Mouse (Mus musculus): ENCODE measurements at regions not wholly inside any gene's neighbourhood (a gene's known extent, or its start where the extent isn't known, plus 50 kb on each side); places are given as distances from the start of the nearest gene placed in this dataset.

DNA sequence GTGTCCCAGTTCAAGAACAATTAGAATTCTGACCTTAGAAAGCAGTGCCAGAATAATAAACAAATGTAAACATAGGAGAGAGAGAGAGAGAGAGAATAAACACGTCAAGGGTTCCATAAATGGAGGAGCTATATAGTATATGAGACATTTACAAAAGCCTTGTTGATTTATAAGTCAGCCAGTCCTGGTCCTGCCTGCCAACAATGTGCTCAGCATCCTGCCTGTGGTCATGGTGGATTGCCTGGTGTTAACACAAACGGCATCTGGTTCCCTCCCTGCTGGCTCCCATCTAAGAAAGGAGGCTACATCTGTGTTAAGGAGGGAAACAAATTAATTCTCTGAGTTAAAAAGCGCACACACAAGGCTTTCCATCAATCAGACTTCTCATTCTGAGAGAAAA lies 133.5 kb upstream of the Hnrnpa3 start:
- H3K4me3 ChIP-seq (replicated peaks) = no peak overlapping the region
- no peaks in the 10 kb centered on the region for H3K36me3 ChIP-seq (ENCODE audit: control insufficient read depth)
- H3K9me3 ChIP-seq (ENCODE audit: control insufficient read depth, low read length) = no peaks in the 10 kb centered on the region
- H3K27me3 ChIP-seq (ENCODE audit: control insufficient read depth) = no peaks in the 10 kb centered on the region
- TF ChIP-seq TAL1 (IDR thresholded peaks at IDR 0.05; ENCODE audit: low read length) (no peak), GATA1 (IDR thresholded peaks at IDR 0.05; ENCODE audit: low read length) (no peak)
- H3K4me1 ChIP-seq (ENCODE audit: control insufficient read depth) = peaks cover 2% of the 10 kb centered on the region; the same call in 1 of the 2 replicates

DNA sequence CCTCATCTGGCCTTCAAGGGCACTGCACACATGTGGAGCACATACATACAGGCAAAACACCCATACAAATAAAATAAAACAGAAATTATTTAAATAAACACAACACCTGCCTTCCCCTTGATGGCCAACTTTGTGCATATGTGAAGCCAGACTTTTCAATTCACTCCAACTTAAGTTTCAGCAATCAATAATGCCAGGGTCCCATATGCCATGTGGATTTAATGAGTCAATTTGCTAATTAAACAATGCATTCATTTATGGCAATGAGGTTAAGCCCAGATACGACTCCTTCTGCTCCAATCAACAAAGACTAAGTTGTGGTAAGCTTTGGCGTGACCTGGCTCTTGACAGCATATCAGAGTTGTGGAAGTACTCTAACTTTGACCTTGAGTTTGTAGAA lies 130.4 kb upstream of the Hnrnpa3 start:
- H3K27me3 ChIP-seq (ENCODE audit: control insufficient read depth) = no peaks in the 10 kb centered on the region
- TF ChIP-seq GATA1 (IDR thresholded peaks at IDR 0.05; ENCODE audit: low read length) (no peak), TAL1 (IDR thresholded peaks at IDR 0.05; ENCODE audit: low read length) (no peak)
- H3K36me3 ChIP-seq (ENCODE audit: control insufficient read depth) = no peaks in the 10 kb centered on the region
- H3K9me3 ChIP-seq (ENCODE audit: control insufficient read depth, low read length) = no peaks in the 10 kb centered on the region
- H3K4me1 ChIP-seq (ENCODE audit: control insufficient read depth) = peaks cover 2% of the 10 kb centered on the region; the same call in 1 of the 2 replicates
- no peak overlapping the region for H3K4me3 ChIP-seq (replicated peaks)

DNA sequence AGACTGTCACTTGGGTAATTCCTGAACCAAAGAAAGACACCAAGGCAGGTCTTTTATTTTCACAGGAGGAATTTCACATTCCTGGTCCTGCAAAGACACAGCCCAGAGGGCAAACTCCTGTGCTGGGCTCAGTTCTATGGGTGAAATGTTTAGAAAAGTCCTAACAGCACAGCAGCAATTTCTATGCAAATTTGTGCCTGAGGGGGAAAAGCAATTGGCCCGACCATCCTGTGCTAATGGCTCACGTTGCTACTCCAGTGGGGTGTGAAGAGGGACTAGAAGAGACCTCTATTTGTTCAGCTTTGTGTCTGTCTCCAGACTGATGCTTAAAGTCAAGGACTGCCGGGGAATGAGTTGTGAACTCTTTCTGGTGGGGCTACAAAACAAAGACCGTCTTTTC lies 120.9 kb upstream of the Hnrnpa3 start:
- Histone ChIP-seq H3K9me3 (ENCODE audit: control insufficient read depth, low read length) (no peaks in the 10 kb centered on the region), H3K4me1 (ENCODE audit: control insufficient read depth) (no peaks in the 10 kb centered on the region), H3K27me3 (ENCODE audit: control insufficient read depth) (peaks cover 6% of the 10 kb centered on the region), H3K4me3 (replicated peaks) (no peak overlapping the region), H3K36me3 (ENCODE audit: control insufficient read depth) (no peaks in the 10 kb centered on the region)
- no peak for TF ChIP-seq GATA1 (IDR thresholded peaks at IDR 0.05; ENCODE audit: low read length)
- no peak for TF ChIP-seq TAL1 (IDR thresholded peaks at IDR 0.05; ENCODE audit: low read length)

DNA sequence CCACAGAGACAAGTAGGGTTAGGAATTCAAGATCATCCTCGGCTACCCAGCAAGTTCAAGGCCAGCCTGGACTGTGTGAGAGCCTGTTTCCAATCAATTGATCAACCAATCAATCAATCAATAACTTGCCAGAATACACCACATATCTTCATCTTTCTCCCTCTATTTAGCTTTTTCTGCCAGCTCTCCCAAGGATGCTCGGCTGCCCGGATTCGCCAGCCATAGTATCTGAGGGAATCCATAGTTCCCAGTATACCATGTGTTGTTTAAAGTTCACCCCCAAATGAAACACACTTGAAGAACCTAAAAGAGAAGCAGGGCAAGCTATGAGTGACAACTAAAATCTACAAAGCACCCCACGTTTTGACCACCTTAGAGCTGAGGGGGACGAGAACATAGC lies 119.3 kb upstream of the Hnrnpa3 start:
- no peak for TF ChIP-seq TAL1 (IDR thresholded peaks at IDR 0.05; ENCODE audit: low read length)
- no peak for TF ChIP-seq GATA1 (IDR thresholded peaks at IDR 0.05; ENCODE audit: low read length)
- Histone ChIP-seq H3K4me1 (ENCODE audit: control insufficient read depth) (no peaks in the 10 kb centered on the region), H3K9me3 (ENCODE audit: control insufficient read depth, low read length) (no peaks in the 10 kb centered on the region), H3K36me3 (ENCODE audit: control insufficient read depth) (no peaks in the 10 kb centered on the region), H3K4me3 (replicated peaks) (no peak overlapping the region), H3K27me3 (ENCODE audit: control insufficient read depth) (peaks cover 6% of the 10 kb centered on the region)

DNA sequence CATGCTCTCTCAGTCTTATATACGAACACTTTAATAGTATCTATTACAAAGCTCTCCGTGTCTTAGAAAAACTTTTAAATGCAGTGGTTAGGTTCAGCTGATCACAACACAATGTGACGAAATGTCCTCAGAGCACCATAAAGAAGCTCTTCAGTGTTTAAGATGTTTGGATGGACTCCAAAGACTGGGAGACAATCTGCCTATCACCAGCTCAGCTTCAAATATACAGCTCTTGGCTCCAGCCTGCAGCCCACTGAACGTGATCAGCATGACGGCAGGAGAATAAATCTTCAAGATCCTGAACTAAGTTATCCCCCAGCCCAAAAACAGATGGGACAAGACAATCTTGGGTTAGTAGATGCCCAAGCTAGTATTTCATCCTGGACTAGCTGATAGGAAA lies 116.7 kb upstream of the Hnrnpa3 start:
- TF ChIP-seq GATA1 (IDR thresholded peaks at IDR 0.05; ENCODE audit: low read length) (no peak), TAL1 (IDR thresholded peaks at IDR 0.05; ENCODE audit: low read length) (no peak)
- H3K4me3 ChIP-seq (replicated peaks) = no peak overlapping the region
- no peaks in the 10 kb centered on the region for H3K36me3 ChIP-seq (ENCODE audit: control insufficient read depth)

DNA sequence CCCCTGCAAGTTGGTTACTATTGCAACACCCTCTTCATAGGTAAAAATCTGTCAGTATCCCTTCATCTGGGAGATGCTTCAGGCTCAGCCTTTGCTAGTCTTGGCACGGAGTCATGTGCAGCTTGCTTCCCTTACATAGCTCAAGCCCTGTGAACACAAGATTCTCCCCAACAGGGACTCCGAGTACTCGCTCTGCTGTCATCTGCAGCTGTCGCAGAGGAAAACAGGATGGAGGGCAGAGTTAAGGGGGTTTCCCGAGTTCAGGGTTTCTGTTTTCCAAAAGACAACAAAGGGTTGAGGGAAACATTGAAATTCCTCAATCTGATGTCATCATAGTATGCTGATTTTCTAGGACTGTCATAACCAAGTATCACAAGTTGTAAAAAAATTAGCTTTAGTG lies 116.3 kb upstream of the Hnrnpa3 start:
- Histone ChIP-seq H3K36me3 (ENCODE audit: control insufficient read depth) (no peaks in the 10 kb centered on the region), H3K9me3 (ENCODE audit: control insufficient read depth, low read length) (no peaks in the 10 kb centered on the region), H3K27me3 (ENCODE audit: control insufficient read depth) (peaks cover 2% of the 10 kb centered on the region), H3K4me1 (ENCODE audit: control insufficient read depth) (no peaks in the 10 kb centered on the region), H3K4me3 (replicated peaks) (no peak overlapping the region)
- no peak for TF ChIP-seq TAL1 (IDR thresholded peaks at IDR 0.05; ENCODE audit: low read length)

More for the DNA sequence above, 116.7 kb upstream of the Hnrnpa3 start:
- H3K4me1 ChIP-seq (ENCODE audit: control insufficient read depth) = no peaks in the 10 kb centered on the region
- H3K27me3 ChIP-seq (ENCODE audit: control insufficient read depth) = peaks cover 4% of the 10 kb centered on the region
- no peaks in the 10 kb centered on the region for H3K9me3 ChIP-seq (ENCODE audit: control insufficient read depth, low read length)

DNA sequence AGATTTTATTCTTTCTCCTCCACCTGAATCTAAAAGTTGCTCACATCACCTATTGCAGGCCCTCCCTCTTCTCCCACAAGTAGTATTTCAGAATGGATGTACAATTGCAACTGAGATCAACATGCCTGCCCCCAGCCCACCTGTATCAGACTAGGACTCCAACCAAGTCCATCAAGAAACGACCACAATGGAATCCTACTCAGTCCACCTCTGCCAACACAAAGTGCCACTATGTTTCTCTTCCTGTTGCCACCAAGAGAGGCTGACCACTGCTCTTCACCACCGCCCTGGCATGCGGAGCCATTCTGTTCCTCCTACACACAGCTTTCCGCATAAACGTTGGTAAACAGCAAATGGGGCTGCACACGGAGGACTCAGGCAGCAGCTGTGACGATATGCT lies 113.1 kb upstream of the Hnrnpa3 start:
- Histone ChIP-seq H3K4me1 (ENCODE audit: control insufficient read depth) (no peaks in the 10 kb centered on the region), H3K9me3 (ENCODE audit: control insufficient read depth, low read length) (no peaks in the 10 kb centered on the region), H3K27me3 (ENCODE audit: control insufficient read depth) (peaks cover 2% of the 10 kb centered on the region; the same call in 1 of the 2 replicates), H3K4me3 (replicated peaks) (no peak overlapping the region), H3K36me3 (ENCODE audit: control insufficient read depth) (no peaks in the 10 kb centered on the region)
- no peak for TF ChIP-seq GATA1 (IDR thresholded peaks at IDR 0.05; ENCODE audit: low read length)

DNA sequence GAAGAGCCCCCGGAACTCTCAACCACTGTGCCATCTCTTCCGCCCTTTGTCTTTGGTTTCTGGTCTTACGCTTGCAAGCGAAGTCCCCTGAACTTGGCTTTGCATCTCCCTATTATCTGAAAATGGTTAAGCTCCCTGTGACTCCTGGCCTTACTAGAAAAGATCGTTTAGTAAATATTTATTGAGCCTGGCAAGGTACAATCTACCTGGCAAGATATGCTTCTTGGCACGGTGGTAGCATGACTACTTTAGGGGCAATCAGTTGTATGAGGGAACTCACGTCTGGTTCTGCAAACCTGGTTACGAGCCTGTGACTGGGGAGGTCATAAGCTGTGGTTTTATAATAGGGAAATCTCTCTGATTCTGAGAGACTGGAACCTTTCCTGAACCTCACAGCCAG lies 103.4 kb upstream of the Hnrnpa3 start:
- H3K9me3 ChIP-seq (ENCODE audit: control insufficient read depth, low read length) = no peaks in the 10 kb centered on the region
- H3K27me3 ChIP-seq (ENCODE audit: control insufficient read depth) = no peaks in the 10 kb centered on the region
- no peaks in the 10 kb centered on the region for H3K36me3 ChIP-seq (ENCODE audit: control insufficient read depth)
- no peak overlapping the region for H3K4me3 ChIP-seq (replicated peaks)
- TF ChIP-seq GATA1 (IDR thresholded peaks at IDR 0.05; ENCODE audit: low read length) = no peak
- H3K4me1 ChIP-seq (ENCODE audit: control insufficient read depth) = no peaks in the 10 kb centered on the region

DNA sequence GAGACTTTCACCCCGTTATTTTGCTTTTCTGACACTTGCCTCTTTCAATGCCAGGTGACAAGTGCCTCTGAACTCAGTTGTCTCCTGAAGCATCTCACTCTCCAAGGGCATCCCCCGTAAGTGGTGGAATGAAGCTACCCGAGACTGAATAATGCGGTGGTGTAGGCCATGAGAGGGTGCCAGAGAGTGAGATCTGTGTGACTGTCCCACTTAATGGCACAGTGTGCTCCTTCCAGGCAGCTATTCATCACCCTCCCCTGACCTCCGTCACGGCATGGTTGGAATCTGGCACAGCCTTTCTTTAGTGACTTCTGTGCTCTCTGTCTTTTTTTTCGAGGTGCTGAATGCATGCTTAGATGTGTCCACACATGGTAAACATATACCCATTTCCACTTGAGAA lies 102.3 kb upstream of the Hnrnpa3 start:
- TF ChIP-seq TAL1 (IDR thresholded peaks at IDR 0.05; ENCODE audit: low read length) (no peak), GATA1 (IDR thresholded peaks at IDR 0.05; ENCODE audit: low read length) (no peak)
- no peaks in the 10 kb centered on the region for H3K9me3 ChIP-seq (ENCODE audit: control insufficient read depth, low read length)
- H3K4me1 ChIP-seq (ENCODE audit: control insufficient read depth) = no peaks in the 10 kb centered on the region
- H3K27me3 ChIP-seq (ENCODE audit: control insufficient read depth) = no peaks in the 10 kb centered on the region
- H3K36me3 ChIP-seq (ENCODE audit: control insufficient read depth) = no peaks in the 10 kb centered on the region
- no peak overlapping the region for H3K4me3 ChIP-seq (replicated peaks)

DNA sequence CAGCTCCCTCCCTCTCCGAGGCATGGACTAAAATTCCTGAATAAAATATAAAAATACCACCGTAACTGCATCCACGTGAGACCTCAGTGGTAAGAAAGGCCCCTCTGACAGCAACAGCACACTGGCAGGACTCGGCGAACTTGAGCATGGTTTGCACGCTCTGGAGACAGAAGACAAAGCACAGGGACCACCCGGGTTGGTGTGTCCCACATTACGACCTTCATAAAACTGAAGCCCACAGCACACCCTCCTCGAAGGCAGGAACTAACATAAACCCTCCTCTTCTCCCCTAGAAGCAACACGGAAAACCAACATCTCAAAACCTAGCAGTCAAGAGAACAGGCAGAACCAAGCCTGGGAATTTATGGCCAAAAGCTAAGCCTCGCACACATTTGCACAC lies 101.7 kb upstream of the Hnrnpa3 start:
- H3K4me1 ChIP-seq (ENCODE audit: control insufficient read depth) = no peaks in the 10 kb centered on the region
- H3K9me3 ChIP-seq (ENCODE audit: control insufficient read depth, low read length) = no peaks in the 10 kb centered on the region
- no peaks in the 10 kb centered on the region for H3K27me3 ChIP-seq (ENCODE audit: control insufficient read depth)
- no peak for TF ChIP-seq GATA1 (IDR thresholded peaks at IDR 0.05; ENCODE audit: low read length)
- TF ChIP-seq TAL1 (IDR thresholded peaks at IDR 0.05; ENCODE audit: low read length) = no peak
- no peak overlapping the region for H3K4me3 ChIP-seq (replicated peaks)
- H3K36me3 ChIP-seq (ENCODE audit: control insufficient read depth) = no peaks in the 10 kb centered on the region

Data from erythroblast, embryonic 14.5 days (primary cell).